Mouse (Mus musculus) limb, embryonic 10.5 days (tissue): ENCODE measurements around the gene Ddx39. TPM values are rescaled to one million over a fixed set of nuclear protein-coding genes. Genes with fewer than 3 reads are reported as not detected.

ENCODE experiments used
- DNase-seq: peaks from one replicate; pipeline ENCODE4 v3.0.0-alpha.2; 2017; ENCODE audit warnings: low spot score
- H3K27ac ChIP-seq: fragments of 300-500 bp; sonication (generic); 2 replicates; pipeline ENCODE4 v1.5.1; 2016; ENCODE audit warnings: mild to moderate bottlenecking
- H3K27me3 ChIP-seq: fragments of 300-500 bp; sonication (generic); 2 replicates; pipeline ENCODE4 v1.6.1; 2016; ENCODE audit warnings: low read depth, mild to moderate bottlenecking; ENCODE audit not compliant: poor library complexity, severe bottlenecking
- H3K36me3 ChIP-seq: fragments of 300-500 bp; sonication (generic); 2 replicates; pipeline ENCODE4 v1.6.1; 2016; ENCODE audit warnings: mild to moderate bottlenecking, moderate library complexity
- H3K4me1 ChIP-seq: fragments of 300-500 bp; sonication (generic); 2 replicates; pipeline ENCODE4 v1.6.1; 2016
- H3K4me3 ChIP-seq: fragments of 300-500 bp; sonication (generic); 2 replicates; pipeline ENCODE4 v1.5.1; 2016; ENCODE audit warnings: mild to moderate bottlenecking, moderate library complexity
- H3K9me3 ChIP-seq: fragments of 300-500 bp; sonication (generic); replicated peaks from 2 replicates; pipeline ENCODE4 v1.6.1; 2016; ENCODE audit warnings: mild to moderate bottlenecking
- WGBS: fragments of 180-500 bp; shearing (Covaris S2); methylation state at CpG from one replicate; pipeline ENCODE4 v1.1.7; 2016; 5-methylcytosine and 5-hydroxymethylcytosine counted together
- polyA plus RNA-seq: library from polyadenylated mRNA; unstranded; fragments of >200 nt; fragmentation: Nextera tagmentation; extraction: Ambion mirVana; gene quantifications from 2 replicates; pipeline ENCODE4 v1.2.1, GENCODE M21; 2016

The Ddx39 gene
- polyA plus RNA-seq, 1 experiment from 2014 or later, result 295 TPM

DNA sequence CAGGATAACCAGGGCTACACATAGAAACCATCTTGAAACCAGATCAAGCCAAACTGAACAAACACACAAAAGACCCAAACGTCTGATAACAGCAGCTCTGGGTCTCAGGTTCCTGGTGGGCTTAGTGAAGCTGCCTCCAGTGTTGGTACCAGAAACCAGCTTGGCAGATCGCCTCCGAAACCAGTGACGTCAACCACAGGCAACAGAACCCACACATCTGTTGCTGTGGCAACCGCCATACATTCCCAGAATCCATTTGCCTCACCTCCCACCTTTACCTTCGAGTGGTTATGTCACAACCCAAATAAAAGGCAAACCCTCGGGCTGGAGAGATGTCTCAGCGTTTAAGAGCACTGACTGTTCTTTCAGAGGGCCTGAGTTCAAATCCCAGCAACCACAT, 7.4 kb upstream of the Ddx39 start:
- no peak for DNase-seq
- Histone ChIP-seq H3K4me1 (no peaks in the 10 kb centered on the region), H3K9me3 (no peaks in the 10 kb centered on the region), H3K36me3 (no peaks in the 10 kb centered on the region), H3K27ac (no peak overlapping the region), H3K27me3 (no peaks in the 10 kb centered on the region), H3K4me3 (no peak overlapping the region)
- 82% methylated on average over 8 of the region's 8 CpGs for WGBS

DNA sequence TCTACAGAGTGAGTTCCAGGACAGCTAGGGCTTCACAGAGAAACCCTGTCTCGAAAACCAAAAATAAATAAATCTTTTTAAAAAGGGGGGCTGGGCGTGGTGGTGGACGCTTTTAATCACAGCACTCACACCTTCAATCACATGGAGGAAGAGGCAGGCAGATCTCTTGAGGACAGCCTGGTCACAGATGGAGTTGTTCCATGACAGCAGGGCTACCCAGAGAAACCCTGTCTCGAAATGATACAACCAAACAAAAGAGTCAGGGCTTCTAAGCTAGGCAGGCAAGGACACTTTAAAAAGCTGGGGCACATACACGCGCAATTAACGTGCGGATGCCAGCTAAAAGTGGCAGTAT, 324 bp upstream of the Ddx39 start:
- Histone ChIP-seq H3K9me3 (no peaks in the 10 kb centered on the region), H3K27me3 (no peaks in the 10 kb centered on the region), H3K4me1 (peaks cover 17% of the 10 kb centered on the region), H3K4me3 (peak overlapping the region; percentile 97), H3K27ac (peak overlapping the region; percentile 98), H3K36me3 (peaks cover 7% of the 10 kb centered on the region)
- 17% methylated on average over 8 of the region's 8 CpGs for WGBS
- DNase-seq, result no peak

DNA sequence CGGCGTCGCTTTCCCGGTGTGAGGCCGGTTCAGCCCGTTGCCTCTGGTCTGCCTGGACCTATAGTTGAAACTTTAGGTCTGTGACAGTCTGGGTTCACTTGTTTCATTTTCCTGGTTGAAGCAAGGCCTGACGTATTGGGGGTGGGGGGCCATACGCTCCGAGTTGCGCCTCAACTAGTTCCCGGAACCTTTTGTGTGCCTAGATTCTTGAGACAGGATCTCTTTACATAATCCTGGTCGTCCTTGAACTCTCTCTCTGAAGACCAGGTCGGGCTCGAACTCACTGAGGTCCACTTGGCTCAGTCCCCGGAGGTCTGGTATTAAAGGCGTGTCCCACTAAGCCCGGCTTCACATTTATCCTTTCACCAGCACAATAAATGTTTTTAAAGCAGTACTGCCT, 794 bp downstream of the Ddx39 start:
- WGBS, result 1% methylated on average over 17 of the region's 17 CpGs

DNA sequence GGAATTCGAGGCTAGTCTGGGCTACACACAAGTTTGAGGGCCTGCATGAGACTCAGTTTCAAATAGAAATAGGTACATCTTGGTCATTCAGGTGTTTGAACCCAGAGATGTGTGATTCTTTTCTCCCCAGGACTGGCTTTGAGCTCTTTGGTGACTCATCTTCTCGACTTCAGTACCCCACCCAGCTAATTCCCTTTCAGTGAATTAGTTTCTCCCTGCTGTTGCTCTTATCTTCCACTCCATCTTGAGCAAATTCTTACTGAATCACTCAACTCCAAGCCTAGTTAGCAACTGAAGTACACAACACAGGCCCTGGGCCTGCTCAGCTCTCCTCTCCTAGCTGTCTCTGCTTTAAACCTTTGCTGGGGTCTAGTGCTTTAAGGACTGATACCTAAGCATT, 1.6 kb downstream of the Ddx39 start:
- 66% methylated on average over 2 of the region's 2 CpGs for WGBS
- Histone ChIP-seq H3K36me3 (peaks cover 26% of the 10 kb centered on the region), H3K4me1 (peaks cover 17% of the 10 kb centered on the region), H3K4me3 (peak overlapping the region; percentile 97), H3K27me3 (no peaks in the 10 kb centered on the region), H3K27ac (no peak overlapping the region), H3K9me3 (no peaks in the 10 kb centered on the region)
- DNase-seq, result no peak

More for the DNA sequence above, 794 bp downstream of the Ddx39 start:
- H3K9me3 ChIP-seq, result no peaks in the 10 kb centered on the region
- H3K27me3 ChIP-seq, result no peaks in the 10 kb centered on the region
- no peak for DNase-seq
- H3K4me1 ChIP-seq, result peaks cover 17% of the 10 kb centered on the region
- peaks cover 18% of the 10 kb centered on the region for H3K36me3 ChIP-seq
- peak overlapping the region; percentile 98 for H3K27ac ChIP-seq
- H3K4me3 ChIP-seq, result peak overlapping the region; percentile 97

DNA sequence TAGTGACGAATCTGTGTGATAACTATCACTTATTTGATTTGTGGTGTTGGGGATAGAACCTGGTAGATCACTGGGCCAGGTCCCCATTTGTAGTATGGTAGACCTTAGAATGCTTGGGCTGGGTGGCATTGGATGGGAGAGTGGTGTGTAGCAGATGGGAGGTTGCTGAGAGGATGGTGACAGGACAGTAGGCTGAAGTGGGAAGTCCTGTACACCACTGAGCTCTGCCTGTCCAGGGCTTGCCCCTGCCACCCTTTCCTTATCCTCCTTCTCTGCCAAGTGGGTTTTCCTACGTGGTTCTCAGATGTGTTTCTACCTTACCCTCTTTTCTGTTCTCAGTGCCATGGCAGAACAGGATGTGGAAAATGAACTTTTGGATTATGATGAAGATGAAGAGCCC, 4.1 kb downstream of the Ddx39 start:
- no peaks in the 10 kb centered on the region for H3K9me3 ChIP-seq
- H3K4me1 ChIP-seq, result peaks cover 17% of the 10 kb centered on the region
- no peaks in the 10 kb centered on the region for H3K27me3 ChIP-seq
- no peak overlapping the region for H3K27ac ChIP-seq
- no peak for DNase-seq
- peaks cover 51% of the 10 kb centered on the region for H3K36me3 ChIP-seq
- 88% methylated on average over 2 of the region's 2 CpGs for whole genome bisulfite sequencing
- no peak overlapping the region for H3K4me3 ChIP-seq

DNA sequence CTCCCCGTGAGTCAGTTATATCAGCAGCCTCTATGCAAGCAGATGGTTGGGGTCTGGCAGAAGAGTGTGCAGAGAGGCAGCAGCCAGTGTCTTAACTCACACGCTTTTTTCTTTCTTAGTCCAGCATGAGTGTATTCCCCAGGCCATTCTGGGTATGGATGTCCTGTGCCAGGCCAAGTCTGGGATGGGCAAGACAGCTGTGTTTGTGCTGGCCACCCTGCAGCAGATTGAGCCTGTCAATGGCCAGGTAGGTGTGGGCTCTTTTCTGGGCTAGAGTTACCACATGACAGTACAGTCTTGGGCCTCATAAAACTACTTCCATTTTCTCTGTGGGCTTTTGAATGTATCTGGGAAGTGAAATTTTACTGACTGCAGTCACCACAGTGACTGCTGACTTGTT, 4.7 kb downstream of the Ddx39 start:
- H3K9me3 ChIP-seq, result no peaks in the 10 kb centered on the region

DNA sequence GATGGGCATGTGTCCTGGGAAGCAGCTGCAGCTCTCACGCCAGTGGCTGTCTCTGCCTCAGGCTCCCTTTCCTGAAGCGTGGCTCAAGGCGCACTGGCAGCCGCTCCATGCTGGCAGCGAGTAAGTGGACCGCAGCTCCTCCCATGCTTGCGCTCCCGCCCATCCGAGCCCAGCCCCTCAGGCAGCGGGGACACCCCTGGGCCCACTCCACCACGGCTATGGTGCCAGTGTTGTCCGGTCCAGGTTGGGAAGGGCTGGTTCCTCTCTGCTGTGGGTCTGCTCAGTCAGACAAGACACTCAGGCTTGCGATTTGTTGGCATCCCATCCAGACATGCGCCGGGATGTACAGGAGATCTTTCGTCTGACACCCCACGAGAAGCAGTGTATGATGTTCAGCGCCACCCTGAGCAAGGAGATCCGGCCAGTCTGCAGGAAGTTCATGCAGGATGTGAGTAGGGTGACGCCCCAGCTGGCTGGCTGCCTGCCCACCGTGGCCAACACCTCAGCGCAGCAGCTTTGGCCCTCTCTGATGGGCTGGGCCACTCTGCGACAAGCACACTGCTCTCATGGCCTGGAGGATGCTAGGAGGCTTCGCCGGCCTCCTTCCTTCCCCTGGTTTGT, 6.5 kb downstream of the Ddx39 start:
- WGBS, result 93% methylated on average over 25 of the region's 25 CpGs
- Histone ChIP-seq H3K27me3 (no peaks in the 10 kb centered on the region), H3K4me1 (peaks cover 9% of the 10 kb centered on the region), H3K9me3 (no peaks in the 10 kb centered on the region), H3K27ac (no peak overlapping the region), H3K36me3 (peaks cover 76% of the 10 kb centered on the region), H3K4me3 (no peak overlapping the region)
- DNase-seq, result no peak

More for the DNA sequence above, 4.7 kb downstream of the Ddx39 start:
- Histone ChIP-seq H3K4me3 (no peak overlapping the region), H3K36me3 (peaks cover 58% of the 10 kb centered on the region), H3K4me1 (peaks cover 16% of the 10 kb centered on the region), H3K27ac (no peak overlapping the region), H3K27me3 (no peaks in the 10 kb centered on the region)
- no peak for DNase-seq
- 85% methylated on average over 2 of the region's 2 CpGs for WGBS

DNA sequence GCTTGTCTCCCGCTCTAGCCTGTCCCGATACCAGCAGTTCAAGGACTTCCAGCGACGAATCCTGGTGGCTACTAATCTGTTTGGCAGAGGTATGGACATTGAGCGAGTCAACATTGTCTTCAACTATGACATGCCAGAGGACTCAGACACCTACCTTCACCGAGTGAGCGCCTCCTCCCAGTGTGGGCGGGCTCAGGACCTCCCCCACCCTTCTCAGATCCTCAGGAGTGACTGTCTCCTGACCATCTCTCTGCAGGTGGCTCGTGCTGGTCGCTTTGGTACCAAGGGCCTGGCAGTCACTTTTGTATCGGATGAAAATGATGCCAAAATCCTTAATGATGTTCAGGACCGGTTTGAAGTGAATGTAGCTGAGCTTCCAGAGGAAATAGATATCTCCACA, 7.7 kb downstream of the Ddx39 start:
- no peaks in the 10 kb centered on the region for H3K4me1 ChIP-seq
- no peak overlapping the region for H3K4me3 ChIP-seq
- H3K27ac ChIP-seq, result no peak overlapping the region
- H3K9me3 ChIP-seq, result no peaks in the 10 kb centered on the region
- 87% methylated on average over 12 of the region's 12 CpGs for WGBS
- H3K36me3 ChIP-seq, result peaks cover 85% of the 10 kb centered on the region
- DNase-seq, result no peak
- no peaks in the 10 kb centered on the region for H3K27me3 ChIP-seq

DNA sequence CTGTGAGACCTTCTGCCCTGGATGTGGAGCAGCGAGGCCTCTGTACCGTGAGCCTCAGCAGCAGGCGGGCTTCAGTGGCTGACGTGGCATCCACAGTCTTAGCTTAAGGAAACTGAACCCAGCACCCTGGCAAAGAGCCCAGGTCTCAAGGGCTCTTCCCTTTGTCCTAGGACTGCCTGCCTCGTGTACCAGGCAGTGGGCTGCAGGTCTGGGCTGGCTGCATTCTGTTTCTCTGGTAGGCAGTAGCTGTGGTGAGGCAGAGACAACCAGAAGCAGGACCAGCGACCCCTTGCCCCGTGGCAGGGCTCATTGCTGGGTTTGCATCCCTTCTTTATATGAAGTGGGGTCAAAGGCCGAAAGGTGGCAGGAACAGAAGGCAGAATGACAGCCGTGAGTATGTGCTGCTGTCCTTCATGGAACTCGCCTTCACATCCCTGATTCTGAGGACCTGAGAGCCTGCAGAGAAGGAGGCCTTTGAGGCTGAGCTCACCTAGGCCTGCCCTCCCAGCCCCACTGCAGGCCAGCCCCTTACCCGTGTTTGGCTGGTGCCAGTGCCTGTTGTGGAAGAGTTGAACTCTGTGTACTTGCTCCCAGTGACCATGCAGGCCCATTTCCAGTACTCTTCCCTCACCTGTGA, 8.6 kb downstream of the Ddx39 start:
- no peaks in the 10 kb centered on the region for H3K4me1 ChIP-seq
- H3K4me3 ChIP-seq, result no peak overlapping the region
- no peak overlapping the region for H3K27ac ChIP-seq
- H3K27me3 ChIP-seq, result no peaks in the 10 kb centered on the region
- no peak for DNase-seq
- no peaks in the 10 kb centered on the region for H3K9me3 ChIP-seq
- WGBS, result 88% methylated on average over 11 of the region's 11 CpGs
- peaks cover 94% of the 10 kb centered on the region for H3K36me3 ChIP-seq

DNA sequence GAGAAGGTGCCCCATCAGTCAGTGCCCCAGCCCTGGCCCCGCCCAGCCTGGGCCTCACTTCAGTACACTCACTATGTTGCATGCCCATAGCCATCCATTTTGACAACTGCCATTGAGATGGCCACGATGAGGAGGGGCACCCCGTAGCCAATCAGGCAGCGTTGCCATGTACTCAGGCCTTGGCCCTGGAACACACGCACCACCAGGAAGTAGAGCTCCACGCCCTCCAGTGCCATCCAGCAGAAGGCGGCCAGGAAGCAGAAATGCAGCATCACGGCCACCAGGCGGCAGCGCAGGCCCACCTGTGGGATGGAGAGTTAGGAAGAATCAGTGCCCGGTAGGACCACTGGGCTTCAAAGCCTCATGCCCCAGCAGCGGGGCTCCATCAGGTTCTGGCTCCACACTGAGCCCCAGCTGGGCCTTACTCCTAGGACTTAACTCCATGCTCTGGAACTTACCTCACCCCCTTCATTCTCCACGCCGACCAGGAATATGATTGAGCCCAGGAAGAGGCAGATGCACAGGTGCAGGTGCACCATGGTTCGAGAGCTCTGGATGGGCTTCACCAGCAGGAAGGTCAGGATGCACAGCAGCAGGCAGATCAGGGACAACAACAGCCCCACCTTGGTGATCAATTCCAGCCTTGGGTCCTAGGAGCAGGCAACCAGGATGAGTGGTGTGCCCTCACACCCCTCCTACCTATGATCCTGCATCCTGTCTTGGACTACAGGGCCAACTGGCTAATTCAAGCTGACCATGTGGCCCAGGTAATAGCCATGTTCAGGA, 9.9 kb downstream of the Ddx39 start:
- 59% methylated on average over 15 of the region's 15 CpGs for WGBS
- DNase-seq, result peak; percentile 82
- peaks cover 7% of the 10 kb centered on the region; the same call in 1 of the 2 replicates for H3K4me1 ChIP-seq
- no peaks in the 10 kb centered on the region for H3K9me3 ChIP-seq
- H3K27ac ChIP-seq, result no peak overlapping the region
- peaks cover 90% of the 10 kb centered on the region for H3K36me3 ChIP-seq
- no peaks in the 10 kb centered on the region for H3K27me3 ChIP-seq
- H3K4me3 ChIP-seq, result no peak overlapping the region

DNA sequence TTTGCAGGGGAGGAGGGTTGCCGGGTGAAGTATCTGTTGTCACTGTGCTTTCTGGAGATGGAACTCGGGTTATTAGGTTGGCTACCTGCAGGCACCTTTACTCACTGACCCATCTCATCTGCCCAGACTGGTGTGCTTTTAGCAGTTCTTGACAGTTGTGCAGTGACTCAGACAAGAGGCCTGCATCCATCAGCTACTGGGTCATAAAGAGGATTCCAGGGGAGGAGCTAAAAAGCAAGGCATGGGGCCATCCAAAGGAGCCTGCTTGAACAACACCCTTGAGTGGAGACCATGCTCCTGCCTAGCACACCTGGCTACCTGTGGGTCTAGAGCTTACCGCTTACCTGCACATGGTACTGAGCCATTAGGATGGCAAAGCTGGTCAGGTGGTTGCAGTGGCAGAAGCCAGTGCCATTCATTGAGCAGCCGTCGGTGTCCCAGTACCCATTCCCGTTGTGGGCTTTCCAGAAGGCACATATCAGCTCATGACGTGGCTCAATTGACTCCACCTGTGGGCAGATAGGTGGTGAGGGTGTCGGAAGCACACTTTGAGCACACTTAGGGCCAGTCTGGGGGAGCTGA, 10.6 kb downstream of the Ddx39 start:
- Histone ChIP-seq H3K27ac (no peak overlapping the region), H3K9me3 (no peaks in the 10 kb centered on the region), H3K4me1 (peaks cover 7% of the 10 kb centered on the region; the same call in 1 of the 2 replicates), H3K4me3 (no peak overlapping the region), H3K36me3 (peaks cover 90% of the 10 kb centered on the region), H3K27me3 (no peaks in the 10 kb centered on the region)
- 94% methylated on average over 8 of the region's 8 CpGs for WGBS
- no peak for DNase-seq

DNA sequence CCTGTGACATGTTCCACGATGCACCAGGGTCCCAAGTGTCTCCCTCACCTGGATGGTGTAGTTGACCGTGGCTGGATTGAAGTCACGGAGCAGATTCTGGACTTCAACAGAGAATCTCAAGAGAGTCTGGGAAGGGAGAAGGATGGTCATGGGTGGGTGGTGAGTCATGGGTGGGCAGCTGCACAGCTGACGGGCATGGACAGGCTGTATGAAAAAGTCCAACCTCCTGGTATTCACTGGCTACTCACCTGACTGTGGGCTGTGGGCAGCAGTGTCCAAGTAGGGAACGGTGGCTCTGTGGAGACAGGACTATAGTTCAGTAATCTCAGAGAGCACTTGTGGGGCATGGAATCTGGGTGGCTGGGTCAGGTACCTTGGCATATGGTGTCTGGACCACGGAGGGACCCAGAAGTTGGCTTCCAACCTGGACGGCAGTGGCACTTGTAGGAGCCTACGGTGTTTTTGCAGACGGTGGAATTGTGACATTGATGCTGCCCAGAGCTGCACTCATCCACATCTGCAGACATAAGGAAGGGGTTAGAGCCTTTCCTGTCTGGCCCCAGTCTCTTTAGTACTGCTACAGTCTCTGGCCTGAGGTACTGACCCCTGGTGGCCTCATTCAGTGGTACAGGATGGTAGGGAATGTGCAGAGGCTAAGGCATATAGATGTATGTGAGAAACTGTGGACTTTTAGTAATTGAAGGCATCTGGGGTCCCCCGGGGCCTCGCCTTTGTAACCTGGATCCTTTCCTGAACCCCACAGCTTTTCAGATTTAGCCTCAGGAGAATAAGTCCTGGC, 14.2 kb downstream of the Ddx39 start:
- peaks cover 70% of the 10 kb centered on the region for H3K36me3 ChIP-seq
- no peaks in the 10 kb centered on the region for H3K27me3 ChIP-seq
- peak; percentile 70 for DNase-seq
- 69% methylated on average over 11 of the region's 11 CpGs for WGBS
- H3K9me3 ChIP-seq, result no peaks in the 10 kb centered on the region
- no peak overlapping the region for H3K4me3 ChIP-seq
- H3K27ac ChIP-seq, result 0 out of 2 replicates have a peak overlapping the region, but pooled peaks have one; percentile 31
- H3K4me1 ChIP-seq, result peaks cover 7% of the 10 kb centered on the region; the same call in 1 of the 2 replicates
